Mouse (Mus musculus) ovary, adult 10 weeks (tissue): ENCODE measurements around the gene Mtrex. TPM values are rescaled to one million over a fixed set of nuclear protein-coding genes. Genes with fewer than 3 reads are reported as not detected.

Experiments used
- polyA plus RNA-seq: library from polyadenylated mRNA; stranded (reverse); fragments of 350-450 nt; fragmentation: Illumina TruSeq; extraction: RNeasy Lipid Tissue Mini Kit (QIAGEN cat#74804); gene quantifications from one replicate; pipeline ENCODE4 v1.2.3, GENCODE M21; 2014

Mtrex gene
- polyA plus RNA-seq, result 121 TPM

DNA sequence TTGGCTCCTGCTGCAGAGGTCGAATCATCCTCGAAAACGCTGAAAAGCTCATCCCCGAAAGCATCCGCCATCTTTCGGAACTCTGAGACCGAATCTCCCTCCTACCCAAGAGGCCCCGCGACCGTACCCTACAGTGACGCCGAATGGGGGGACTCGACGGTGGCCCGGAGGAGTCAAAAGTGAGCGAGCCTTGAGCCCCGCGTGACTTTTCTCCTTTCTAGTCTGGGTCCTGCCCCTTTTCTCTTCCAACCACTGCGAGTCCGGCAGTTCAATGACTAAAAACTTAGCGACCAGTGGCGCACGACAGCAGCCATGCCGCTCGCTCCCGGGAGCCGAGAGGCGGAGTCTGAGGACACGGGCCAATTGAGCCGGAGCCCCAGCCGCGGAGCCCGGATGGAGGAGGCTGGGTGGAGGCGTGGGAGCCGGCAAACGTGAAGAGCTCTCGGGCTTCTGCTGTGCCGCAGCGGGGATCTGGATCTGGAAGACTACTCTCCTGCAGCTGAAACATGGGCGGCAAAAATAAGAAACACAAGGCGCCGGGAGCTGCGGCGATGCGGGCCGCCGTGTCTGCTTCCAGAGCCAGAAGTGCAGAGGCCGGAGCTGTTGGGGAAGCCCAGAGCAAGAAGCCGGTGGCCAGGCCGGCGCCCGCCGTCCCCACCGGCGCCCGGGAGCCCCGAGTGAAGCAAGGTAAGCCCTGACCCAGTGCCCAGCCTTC lies at the start of gene Mtrex, which contains the start of gene Dhx29:
TSS of gene Mtrex (minus strand) at position 112 of the 715 bp plus-strand sequence.
TSS of gene Dhx29 (plus strand) at position 168 of the 715 bp plus-strand sequence.

Other genes with a start within 250 kb of the Mtrex start
- gene Plpp1, start 126.6 kb downstream of the Mtrex start, polyA plus RNA-seq, result 56.3 TPM
- gene Dhx29, start 56 bp upstream of the Mtrex start, polyA plus RNA-seq, result 39.4 TPM
- gene Ccno, start 60.4 kb upstream of the Mtrex start, polyA plus RNA-seq, result 3.0 TPM
- not detected for gene Mcidas, start 66.4 kb upstream of the Mtrex start, polyA plus RNA-seq
- gene Cdc20b, start 107.7 kb upstream of the Mtrex start, polyA plus RNA-seq, result not detected
- 285 TPM for gene Gpx8, start 119.0 kb upstream of the Mtrex start, polyA plus RNA-seq
- gene Gzma, start 173.6 kb upstream of the Mtrex start, polyA plus RNA-seq, result 1.8 TPM